Mouse (Mus musculus) hindbrain, embryonic 14.5 days (tissue): ENCODE measurements around the gene Mvb12b. TPM values are rescaled to one million over a fixed set of nuclear protein-coding genes. Genes with fewer than 3 reads are reported as not detected.

Experiments used
- ATAC-seq: fragments of 200-750 bp; cut with Nextera tagmentation; 2 replicates; pipeline ENCODE4 v1.8.0; 2017; ENCODE audit warnings: moderate number of reproducible peaks, mild to moderate bottlenecking, moderate TSS enrichment, moderate library complexity; ENCODE audit not compliant: low FRiP score
- DNase-seq: peaks from one replicate; pipeline ENCODE4 v3.0.0-alpha.2; 2015; ENCODE audit warnings: low spot score
- H3K27ac ChIP-seq: fragments of 300-500 bp; sonication (generic); 2 replicates; pipeline ENCODE4 v1.5.1; 2014; ENCODE audit warnings: mild to moderate bottlenecking, moderate library complexity
- H3K27me3 ChIP-seq: fragments of 300-500 bp; sonication (generic); 2 replicates; pipeline ENCODE4 v1.6.1; 2014; ENCODE audit warnings: mild to moderate bottlenecking, low read length, mixed read lengths; ENCODE audit not compliant: control insufficient read depth, insufficient read depth
- H3K36me3 ChIP-seq: fragments of 300-500 bp; sonication (generic); replicated peaks from 2 replicates; pipeline ENCODE4 v1.6.1; 2014; ENCODE audit not compliant: control insufficient read depth, insufficient read depth
- H3K4me1 ChIP-seq: fragments of 300-500 bp; sonication (generic); replicated peaks from 2 replicates; pipeline ENCODE4 v1.6.1; 2014; ENCODE audit warnings: antibody characterized with exemption, low read length, mixed read lengths; ENCODE audit not compliant: control insufficient read depth, insufficient read depth
- H3K4me2 ChIP-seq: fragments of 300-500 bp; sonication (generic); replicated peaks from 2 replicates; pipeline ENCODE4 v1.6.1; 2014; ENCODE audit warnings: mild to moderate bottlenecking, moderate library complexity
- H3K4me3 ChIP-seq: fragments of 300-500 bp; sonication (generic); replicated peaks from 2 replicates; pipeline ENCODE4 v1.5.1; 2014; ENCODE audit warnings: mild to moderate bottlenecking, low read length
- H3K9ac ChIP-seq: fragments of 300-500 bp; sonication (generic); 2 replicates; pipeline ENCODE4 v1.6.1; 2014
- H3K9me3 ChIP-seq: fragments of 300-500 bp; sonication (generic); 2 replicates; pipeline ENCODE4 v1.6.1; 2016; ENCODE audit warnings: low read length; ENCODE audit not compliant: control insufficient read depth
- WGBS: fragments of 180-500 bp; shearing (Covaris S2); extraction: QIAGEN DNeasy Blood & Tissue Kit; methylation state at CpG from one replicate; pipeline ENCODE4 v1.1.7; 2014; 5-methylcytosine and 5-hydroxymethylcytosine counted together
- polyA plus RNA-seq: library from polyadenylated mRNA; unstranded; fragments of >200 nt; fragmentation: Nextera tagmentation; extraction: Ambion mirVana; gene quantifications from 2 replicates; pipeline ENCODE4 v1.2.1, GENCODE M21; 2014

Mvb12b gene
- polyA plus RNA-seq, 1 experiment from 2014 or later, result 48.0 TPM

- no peak for ATAC-seq
- Histone ChIP-seq H3K9me3 (no peaks in the 10 kb centered on the region), H3K27me3 (no peaks in the 10 kb centered on the region), H3K27ac (peak overlapping the region; percentile 82), H3K36me3 (peaks cover 15% of the 10 kb centered on the region), H3K4me3 (no peak overlapping the region), H3K4me2 (no peak overlapping the region), H3K9ac (peak overlapping the region; percentile 25; the same call in 1 of the 2 replicates), H3K4me1 (peaks cover 62% of the 10 kb centered on the region)
- no peak for DNase-seq
- WGBS, result 24% methylated on average over 13 of the region's 13 CpGs
These were observed 99.6 kb downstream of the Mvb12b start for GRCm38 (mm10) chr2:33788131-33788530.

GRCm38 (mm10) chr2:33786064-33786463, 101.7 kb downstream of the Mvb12b start:
- Histone ChIP-seq H3K4me3 (no peak overlapping the region), H3K27me3 (no peaks in the 10 kb centered on the region), H3K27ac (peak overlapping the region; percentile 89), H3K9ac (peak overlapping the region; percentile 35; the same call in 1 of the 2 replicates), H3K9me3 (no peaks in the 10 kb centered on the region), H3K4me1 (peaks cover 78% of the 10 kb centered on the region), H3K36me3 (no peaks in the 10 kb centered on the region), H3K4me2 (no peak overlapping the region)
- no peak for ATAC-seq
- DNase-seq, result no peak
- 42% methylated on average over 6 of the region's 6 CpGs for WGBS

- no peaks in the 10 kb centered on the region for H3K36me3 ChIP-seq
- 14% methylated on average over 13 of the region's 13 CpGs for WGBS
- peak overlapping the region; percentile 89 for H3K27ac ChIP-seq
- H3K4me3 ChIP-seq, result no peak overlapping the region
- H3K4me2 ChIP-seq, result no peak overlapping the region
- peak overlapping the region; percentile 35; the same call in 1 of the 2 replicates for H3K9ac ChIP-seq
- peak; percentile 78 for DNase-seq
- peak; percentile 63 for ATAC-seq
- H3K4me1 ChIP-seq, result peaks cover 74% of the 10 kb centered on the region
- no peaks in the 10 kb centered on the region for H3K9me3 ChIP-seq
- H3K27me3 ChIP-seq, result no peaks in the 10 kb centered on the region
These were observed 102.2 kb downstream of the Mvb12b start for GRCm38 (mm10) chr2:33785596-33785995.

GRCm38 (mm10) chr2:33784721-33785120, 103.0 kb downstream of the Mvb12b start:
- 0 out of 2 replicates have a peak, but pooled peaks cover 2% of the 10 kb centered on the region for H3K36me3 ChIP-seq
- H3K27ac ChIP-seq, result peak overlapping the region; percentile 45
- no peak overlapping the region for H3K4me3 ChIP-seq
- H3K4me2 ChIP-seq, result no peak overlapping the region
- ATAC-seq, result no peak
- no peaks in the 10 kb centered on the region for H3K27me3 ChIP-seq
- H3K4me1 ChIP-seq, result peaks cover 65% of the 10 kb centered on the region
- no peak overlapping the region for H3K9ac ChIP-seq
- no peak for DNase-seq
- WGBS, result 50% methylated on average over 1 of the region's 1 CpGs
- H3K9me3 ChIP-seq, result no peaks in the 10 kb centered on the region

GRCm38 (mm10) chr2:33783419-33783818, 104.3 kb downstream of the Mvb12b start:
- H3K9ac ChIP-seq, result no peak overlapping the region
- H3K9me3 ChIP-seq, result no peaks in the 10 kb centered on the region
- ATAC-seq, result no peak
- no peak for DNase-seq
- H3K27me3 ChIP-seq, result no peaks in the 10 kb centered on the region
- WGBS, result 75% methylated on average over 7 of the region's 7 CpGs
- 0 out of 2 replicates have a peak, but pooled peaks cover 3% of the 10 kb centered on the region for H3K36me3 ChIP-seq
- H3K4me2 ChIP-seq, result no peak overlapping the region
- H3K27ac ChIP-seq, result no peak overlapping the region
- no peak overlapping the region for H3K4me3 ChIP-seq
- H3K4me1 ChIP-seq, result peaks cover 53% of the 10 kb centered on the region

GRCm38 (mm10) chr2:33781655-33782400, 105.9 kb downstream of the Mvb12b start:
- peaks cover 15% of the 10 kb centered on the region for H3K36me3 ChIP-seq
- H3K9me3 ChIP-seq, result 0 out of 2 replicates have a peak, but pooled peaks cover 4% of the 10 kb centered on the region
- peak overlapping the region; percentile 57 for H3K27ac ChIP-seq
- no peak overlapping the region for H3K4me2 ChIP-seq
- H3K4me1 ChIP-seq, result peaks cover 39% of the 10 kb centered on the region
- 29% methylated on average over 11 of the region's 11 CpGs for WGBS
- H3K4me3 ChIP-seq, result no peak overlapping the region
- no peak for DNase-seq
- no peaks in the 10 kb centered on the region for H3K27me3 ChIP-seq
- ATAC-seq, result no peak
- H3K9ac ChIP-seq, result no peak overlapping the region

GRCm38 (mm10) chr2:33778466-33778865, 109.3 kb downstream of the Mvb12b start:
- H3K27ac ChIP-seq, result no peak overlapping the region
- H3K4me2 ChIP-seq, result no peak overlapping the region
- 94% methylated on average over 4 of the region's 4 CpGs for WGBS
- no peak overlapping the region for H3K9ac ChIP-seq
- peaks cover 28% of the 10 kb centered on the region for H3K4me1 ChIP-seq
- DNase-seq, result no peak
- peaks cover 15% of the 10 kb centered on the region for H3K36me3 ChIP-seq
- H3K9me3 ChIP-seq, result 0 out of 2 replicates have a peak, but pooled peaks cover 4% of the 10 kb centered on the region
- no peak overlapping the region for H3K4me3 ChIP-seq
- no peak for ATAC-seq
- H3K27me3 ChIP-seq, result no peaks in the 10 kb centered on the region

GRCm38 (mm10) chr2:33777051-33777450, 110.7 kb downstream of the Mvb12b start:
- H3K27me3 ChIP-seq, result no peaks in the 10 kb centered on the region
- H3K36me3 ChIP-seq, result peaks cover 15% of the 10 kb centered on the region
- no peak overlapping the region for H3K4me3 ChIP-seq
- H3K27ac ChIP-seq, result no peak overlapping the region
- no peak overlapping the region for H3K9ac ChIP-seq
- H3K4me1 ChIP-seq, result peaks cover 36% of the 10 kb centered on the region; the same call in 1 of the 2 replicates
- WGBS, result 96% methylated on average over 11 of the region's 11 CpGs
- no peak overlapping the region for H3K4me2 ChIP-seq
- no peak for DNase-seq
- 0 out of 2 replicates have a peak, but pooled peaks cover 4% of the 10 kb centered on the region for H3K9me3 ChIP-seq
- ATAC-seq, result no peak

GRCm38 (mm10) chr2:33774884-33775283, 112.9 kb downstream of the Mvb12b start:
- 93% methylated on average over 2 of the region's 2 CpGs for WGBS
- H3K4me3 ChIP-seq, result no peak overlapping the region
- peaks cover 14% of the 10 kb centered on the region for H3K36me3 ChIP-seq
- peaks cover 34% of the 10 kb centered on the region for H3K4me1 ChIP-seq
- DNase-seq, result no peak
- H3K27me3 ChIP-seq, result no peaks in the 10 kb centered on the region
- 0 out of 2 replicates have a peak, but pooled peaks cover 4% of the 10 kb centered on the region for H3K9me3 ChIP-seq
- no peak overlapping the region for H3K9ac ChIP-seq
- ATAC-seq, result no peak
- no peak overlapping the region for H3K4me2 ChIP-seq
- no peak overlapping the region for H3K27ac ChIP-seq
